Mouse (Mus musculus) liver, embryonic 13.5 days (tissue): ENCODE measurements around the gene Them7. TPM values are rescaled to one million over a fixed set of nuclear protein-coding genes. Genes with fewer than 3 reads are reported as not detected.

ENCODE experiments used
- ATAC-seq: fragments of 200-750 bp; cut with Nextera tagmentation; 2 replicates; pipeline ENCODE4 v1.8.0; 2017; ENCODE audit warnings: low read depth, mild to moderate bottlenecking, moderate number of reproducible peaks, moderate library complexity
- DNase-seq: peaks from one replicate; pipeline ENCODE4 v3.0.0; 2022
- H3K27ac ChIP-seq: fragments of 300-500 bp; sonication (generic); 2 replicates; pipeline ENCODE4 v1.5.1; 2015; ENCODE audit warnings: moderate library complexity, mild to moderate bottlenecking, inconsistent platforms
- H3K27me3 ChIP-seq: fragments of 300-500 bp; sonication (generic); 2 replicates; pipeline ENCODE4 v1.6.1; 2015; ENCODE audit warnings: mild to moderate bottlenecking, inconsistent platforms
- H3K36me3 ChIP-seq: fragments of 300-500 bp; sonication (generic); 2 replicates; pipeline ENCODE4 v1.6.1; 2015; ENCODE audit warnings: mild to moderate bottlenecking, inconsistent platforms
- H3K4me1 ChIP-seq: fragments of 300-500 bp; sonication (generic); replicated peaks from 2 replicates; pipeline ENCODE4 v1.6.1; 2015; ENCODE audit warnings: inconsistent platforms
- H3K4me2 ChIP-seq: fragments of 300-500 bp; sonication (generic); 2 replicates; pipeline ENCODE4 v1.6.1; 2015; ENCODE audit warnings: inconsistent platforms, mild to moderate bottlenecking, moderate library complexity
- H3K4me3 ChIP-seq: fragments of 300-500 bp; sonication (generic); replicated peaks from 2 replicates; pipeline ENCODE4 v1.5.1; 2015; ENCODE audit warnings: mild to moderate bottlenecking, inconsistent platforms
- H3K9ac ChIP-seq: fragments of 300-500 bp; sonication (generic); 2 replicates; pipeline ENCODE4 v1.6.1; 2015; ENCODE audit warnings: mild to moderate bottlenecking, inconsistent platforms
- H3K9me3 ChIP-seq: fragments of 300-500 bp; sonication (generic); replicated peaks from 2 replicates; pipeline ENCODE4 v1.6.1; 2016; ENCODE audit warnings: inconsistent platforms
- WGBS: fragments of 180-500 bp; shearing (Covaris S2); methylation state at CpG from one replicate; pipeline ENCODE4 v1.1.7; 2015; ENCODE audit not compliant: insufficient replicate concordance; 5-methylcytosine and 5-hydroxymethylcytosine counted together
- polyA plus RNA-seq: library from polyadenylated mRNA; unstranded; fragments of >200 nt; fragmentation: Nextera tagmentation; extraction: Ambion mirVana; gene quantifications from 2 replicates; pipeline ENCODE4 v1.2.1, GENCODE M21; 2015

Gene Them7
- polyA plus RNA-seq, 1 experiment from 2014 or later, result 0.99 TPM

DNA sequence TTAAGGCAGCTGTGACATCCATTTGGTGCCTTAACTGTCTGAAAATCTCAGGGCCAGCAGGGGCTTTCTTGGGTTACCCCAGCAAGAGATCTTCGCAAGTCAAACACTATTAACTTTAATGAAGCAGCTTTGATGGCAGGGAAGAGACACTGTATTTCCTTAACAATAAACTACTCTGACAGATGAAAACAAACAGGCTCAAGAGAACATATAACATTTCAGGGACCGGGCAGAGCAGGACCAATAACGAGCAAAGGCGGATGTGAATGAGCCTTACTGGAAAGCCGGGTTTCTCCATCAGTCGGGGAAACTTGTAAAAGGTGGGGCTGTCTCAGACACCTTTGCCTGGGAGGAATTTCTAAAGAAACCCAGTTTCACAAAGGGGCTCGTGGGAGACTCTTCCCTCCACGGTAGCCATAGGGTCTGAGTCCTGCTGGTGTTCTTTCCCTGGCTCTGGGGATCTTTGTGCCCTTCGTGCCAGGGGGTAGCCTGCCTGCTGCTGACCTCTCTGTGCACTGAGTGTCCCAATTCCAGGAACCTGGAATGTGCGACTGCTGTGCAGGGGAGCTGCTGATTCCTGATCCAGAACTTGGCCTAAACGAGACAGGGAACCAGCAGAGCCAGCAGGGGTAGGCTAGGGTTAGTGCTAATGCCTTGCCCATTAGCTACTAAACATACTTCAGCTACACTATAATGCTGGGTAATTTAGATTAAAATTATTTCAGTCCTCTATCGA, 11.4 kb downstream of the Them7 start:
- no peak for DNase-seq

GRCm38 (mm10) chr2:105237424-105237823, 13.3 kb downstream of the Them7 start:
- DNase-seq, result no peak
- no peak overlapping the region for H3K4me3 ChIP-seq
- H3K27me3 ChIP-seq, result no peaks in the 10 kb centered on the region
- no peaks in the 10 kb centered on the region for H3K36me3 ChIP-seq
- ATAC-seq, result no peak
- H3K4me1 ChIP-seq, result 0 out of 2 replicates have a peak, but pooled peaks cover 3% of the 10 kb centered on the region
- no peak overlapping the region for H3K27ac ChIP-seq
- no peak overlapping the region for H3K9ac ChIP-seq
- no peak overlapping the region for H3K4me2 ChIP-seq
- no peaks in the 10 kb centered on the region for H3K9me3 ChIP-seq
- 59% methylated on average over 7 of the region's 7 CpGs for WGBS

More for the DNA sequence above, 11.4 kb downstream of the Them7 start:
- Histone ChIP-seq H3K4me1 (0 out of 2 replicates have a peak, but pooled peaks cover 3% of the 10 kb centered on the region), H3K9ac (no peak overlapping the region), H3K27ac (no peak overlapping the region), H3K9me3 (no peaks in the 10 kb centered on the region), H3K36me3 (no peaks in the 10 kb centered on the region), H3K4me3 (no peak overlapping the region), H3K27me3 (no peaks in the 10 kb centered on the region), H3K4me2 (no peak overlapping the region)
- no peak for ATAC-seq
- WGBS, result 46% methylated on average over 12 of the region's 12 CpGs

DNA sequence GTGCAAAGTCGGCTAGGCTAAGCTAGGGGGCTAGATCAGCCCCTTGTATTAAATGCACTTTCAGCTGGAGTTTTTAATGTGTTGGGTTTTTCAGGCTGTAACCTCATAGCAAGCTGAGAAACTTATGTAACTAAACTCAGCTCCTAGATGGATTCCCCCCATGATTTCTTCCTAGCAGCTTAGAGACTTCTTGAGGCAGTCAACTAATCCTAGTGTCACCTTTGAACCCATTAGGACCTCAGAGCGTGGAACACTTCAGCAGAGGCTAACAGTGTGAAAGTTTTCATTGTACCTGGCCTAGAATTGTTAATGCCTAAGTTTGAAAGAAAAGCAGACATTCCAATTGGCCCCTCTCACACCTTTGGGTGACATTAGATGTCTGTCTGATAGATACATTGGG, 13.7 kb downstream of the Them7 start:
- Histone ChIP-seq H3K4me1 (0 out of 2 replicates have a peak, but pooled peaks cover 3% of the 10 kb centered on the region), H3K27me3 (no peaks in the 10 kb centered on the region), H3K4me2 (no peak overlapping the region), H3K4me3 (no peak overlapping the region), H3K27ac (no peak overlapping the region), H3K36me3 (no peaks in the 10 kb centered on the region), H3K9ac (no peak overlapping the region), H3K9me3 (no peaks in the 10 kb centered on the region)
- ATAC-seq, result no peak
- no peak for DNase-seq
- WGBS, result 54% methylated on average over 2 of the region's 2 CpGs

- Histone ChIP-seq H3K9me3 (no peaks in the 10 kb centered on the region), H3K4me2 (no peak overlapping the region), H3K9ac (no peak overlapping the region), H3K4me1 (0 out of 2 replicates have a peak, but pooled peaks cover 3% of the 10 kb centered on the region), H3K4me3 (no peak overlapping the region), H3K27ac (no peak overlapping the region), H3K27me3 (no peaks in the 10 kb centered on the region), H3K36me3 (no peaks in the 10 kb centered on the region)
- 10% methylated on average over 3 of the region's 3 CpGs for WGBS
- no peak for ATAC-seq
- DNase-seq, result no peak
Measured at GRCm38 (mm10) chr2:105238775-105239174, 14.7 kb downstream of the Them7 start.

GRCm38 (mm10) chr2:105240631-105241030, 16.5 kb downstream of the Them7 start:
- DNase-seq, result no peak
- Histone ChIP-seq H3K9me3 (no peaks in the 10 kb centered on the region), H3K9ac (no peak overlapping the region), H3K27me3 (no peaks in the 10 kb centered on the region), H3K27ac (no peak overlapping the region), H3K4me3 (no peak overlapping the region), H3K4me2 (no peak overlapping the region), H3K4me1 (no peaks in the 10 kb centered on the region), H3K36me3 (no peaks in the 10 kb centered on the region)
- WGBS, result 41% methylated on average over 1 of the region's 1 CpGs
- ATAC-seq, result no peak

- no peaks in the 10 kb centered on the region for H3K36me3 ChIP-seq
- H3K4me1 ChIP-seq, result no peaks in the 10 kb centered on the region
- no peak overlapping the region for H3K9ac ChIP-seq
- DNase-seq (no peak), ATAC-seq (no peak)
- H3K27ac ChIP-seq, result no peak overlapping the region
- H3K27me3 ChIP-seq, result no peaks in the 10 kb centered on the region
- H3K9me3 ChIP-seq, result no peaks in the 10 kb centered on the region
- 68% methylated on average over 7 of the region's 7 CpGs for WGBS
- H3K4me3 ChIP-seq, result no peak overlapping the region
- no peak overlapping the region for H3K4me2 ChIP-seq
Measured at GRCm38 (mm10) chr2:105242940-105243339, 18.8 kb downstream of the Them7 start.

DNA sequence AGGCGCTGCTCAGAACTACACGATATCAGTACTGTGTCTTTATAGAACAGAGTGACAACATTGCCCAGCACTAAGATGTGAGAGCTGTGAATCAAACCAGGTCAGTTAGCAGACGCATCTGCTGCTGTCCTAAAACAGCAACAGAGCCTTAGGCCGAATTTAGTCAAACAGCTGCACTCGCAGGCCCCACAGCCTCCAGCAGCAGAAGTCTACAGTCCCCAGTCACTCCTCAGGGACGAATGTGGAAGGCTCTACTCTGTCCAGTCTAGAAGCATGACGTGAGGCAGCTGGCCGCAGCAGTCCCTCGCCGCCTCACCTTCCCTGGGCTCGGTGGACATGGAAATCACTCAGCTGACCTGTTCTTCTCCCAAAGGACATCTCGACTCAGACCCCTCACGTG, 20.6 kb downstream of the Them7 start:
- Histone ChIP-seq H3K4me1 (no peaks in the 10 kb centered on the region), H3K36me3 (no peaks in the 10 kb centered on the region), H3K9me3 (no peaks in the 10 kb centered on the region), H3K27ac (no peak overlapping the region), H3K9ac (no peak overlapping the region), H3K4me3 (no peak overlapping the region), H3K4me2 (no peak overlapping the region), H3K27me3 (no peaks in the 10 kb centered on the region)
- DNase-seq (no peak), ATAC-seq (no peak)
- WGBS, result 61% methylated on average over 13 of the region's 13 CpGs

- DNase-seq, result no peak
- no peaks in the 10 kb centered on the region for H3K36me3 ChIP-seq
Measured at GRCm38 (mm10) chr2:105251978-105252377, 27.9 kb downstream of the Them7 start.

GRCm38 (mm10) chr2:105252824-105253223, 28.7 kb downstream of the Them7 start:
- H3K4me3 ChIP-seq, result no peak overlapping the region
- H3K9me3 ChIP-seq, result no peaks in the 10 kb centered on the region
- H3K4me1 ChIP-seq, result no peaks in the 10 kb centered on the region
- no peaks in the 10 kb centered on the region for H3K36me3 ChIP-seq
- H3K4me2 ChIP-seq, result no peak overlapping the region
- no peaks in the 10 kb centered on the region for H3K27me3 ChIP-seq
- no peak for DNase-seq
- no peak for ATAC-seq
- H3K9ac ChIP-seq, result no peak overlapping the region
- 49% methylated on average over 7 of the region's 7 CpGs for WGBS
- no peak overlapping the region for H3K27ac ChIP-seq

More at GRCm38 (mm10) chr2:105251978-105252377, 27.9 kb downstream of the Them7 start:
- H3K9ac ChIP-seq, result no peak overlapping the region
- no peak overlapping the region for H3K4me3 ChIP-seq
- WGBS, result 42% methylated on average over 3 of the region's 3 CpGs
- H3K27ac ChIP-seq, result no peak overlapping the region
- no peaks in the 10 kb centered on the region for H3K4me1 ChIP-seq
- no peak overlapping the region for H3K4me2 ChIP-seq
- ATAC-seq, result no peak
- H3K9me3 ChIP-seq, result no peaks in the 10 kb centered on the region
- no peaks in the 10 kb centered on the region for H3K27me3 ChIP-seq

- Histone ChIP-seq H3K9ac (no peak overlapping the region), H3K9me3 (no peaks in the 10 kb centered on the region), H3K36me3 (no peaks in the 10 kb centered on the region), H3K4me3 (no peak overlapping the region), H3K4me2 (no peak overlapping the region), H3K4me1 (no peaks in the 10 kb centered on the region), H3K27ac (no peak overlapping the region), H3K27me3 (no peaks in the 10 kb centered on the region)
- WGBS, result 35% methylated on average over 4 of the region's 4 CpGs
- no peak for ATAC-seq
- no peak for DNase-seq
Measured at GRCm38 (mm10) chr2:105255457-105255856, 31.3 kb downstream of the Them7 start.

- Histone ChIP-seq H3K9me3 (no peaks in the 10 kb centered on the region), H3K36me3 (no peaks in the 10 kb centered on the region), H3K4me1 (no peaks in the 10 kb centered on the region), H3K27me3 (no peaks in the 10 kb centered on the region), H3K9ac (no peak overlapping the region), H3K27ac (no peak overlapping the region), H3K4me2 (no peak overlapping the region), H3K4me3 (no peak overlapping the region)
- ATAC-seq (no peak), DNase-seq (no peak)
- WGBS, result 62% methylated on average over 2 of the region's 2 CpGs
Measured at GRCm38 (mm10) chr2:105256427-105257071, 32.4 kb downstream of the Them7 start.

- WGBS, result 52% methylated on average over 2 of the region's 2 CpGs
- H3K4me3 ChIP-seq, result no peak overlapping the region
- DNase-seq (no peak), ATAC-seq (no peak)
- no peak overlapping the region for H3K27ac ChIP-seq
- H3K9me3 ChIP-seq, result no peaks in the 10 kb centered on the region
- no peaks in the 10 kb centered on the region for H3K27me3 ChIP-seq
- no peak overlapping the region for H3K9ac ChIP-seq
- no peaks in the 10 kb centered on the region for H3K4me1 ChIP-seq
- H3K36me3 ChIP-seq, result no peaks in the 10 kb centered on the region
- H3K4me2 ChIP-seq, result no peak overlapping the region
Measured at GRCm38 (mm10) chr2:105257376-105257775, 33.3 kb downstream of the Them7 start.
